Mouse (Mus musculus): ENCODE data around the gene Krt17.
"Not testable (repeated sequence)": the region's sequence is repeated elsewhere in the genome, so short reads cannot be mapped to it uniquely, and the experiment has no call there.

DNA sequence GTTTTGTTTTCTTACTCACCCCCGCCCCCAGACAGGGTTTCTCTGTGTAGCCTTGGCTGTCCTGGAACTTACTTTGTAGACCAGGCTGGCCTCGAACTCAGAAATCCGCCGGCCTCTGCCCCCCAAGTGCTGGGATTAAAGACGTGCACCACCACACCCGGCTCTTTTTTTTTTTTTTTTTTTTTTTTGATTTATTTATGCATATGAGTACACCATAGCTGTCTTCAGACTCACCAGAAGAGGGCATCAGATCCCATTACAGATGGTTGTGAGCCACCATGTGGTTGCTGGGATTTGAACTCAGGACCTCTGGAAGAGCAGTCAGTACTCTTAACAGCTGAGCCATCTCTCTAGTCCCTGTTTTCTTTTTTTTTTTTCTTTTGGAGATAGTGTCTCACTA, 47.8 kb upstream of the Krt17 start:
- TF ChIP-seq POLR2A (IDR thresholded peaks at IDR 0.05; ENCODE audit: low read depth, low read length); CTCF (IDR thresholded peaks at IDR 0.05; ENCODE audit: extremely low read depth, insufficient read length, insufficient replicate concordance, low read depth, low read length): not testable (repeated sequence)

Data from small intestine, adult 2 months (tissue).